Mouse (Mus musculus) E14TG2a.4 (cell line): ENCODE measurements at regions not wholly inside any gene's neighbourhood (a gene's known extent, or its start where the extent isn't known, plus 50 kb on each side); places are given as distances from the start of the nearest gene placed in this dataset.
"Not testable (repeated sequence)": the region's sequence is repeated elsewhere in the genome, so short reads cannot be mapped to it uniquely, and the experiment has no call there.

ENCODE experiments used
- H3K27me3 ChIP-seq: 2 replicates; pipeline ENCODE4 v1.6.1; 2014; ENCODE audit warnings: low read length, control low read depth; ENCODE audit not compliant: insufficient read depth
- H3K36me3 ChIP-seq: 2 replicates; pipeline ENCODE4 v1.6.1; 2014; ENCODE audit warnings: low read length, control low read depth; ENCODE audit not compliant: insufficient read depth
- H3K4me1 ChIP-seq: replicated peaks from 2 replicates; pipeline ENCODE4 v1.6.1; 2014; ENCODE audit warnings: low read depth, low read length, control low read depth
- H3K4me3 ChIP-seq: replicated peaks from 2 replicates; pipeline ENCODE4 v1.5.1; 2014; ENCODE audit warnings: mild to moderate bottlenecking, low read length
- H3K9me3 ChIP-seq: 2 replicates; pipeline ENCODE4 v1.6.1; 2014; ENCODE audit warnings: low read length, control low read depth

GRCm38 (mm10) chr19:9606661-9607060 is 240.7 kb upstream of the Scgb2a2 start:
- not testable (repeated sequence) for H3K36me3 ChIP-seq, H3K27me3 ChIP-seq, H3K4me1 ChIP-seq
- H3K9me3 ChIP-seq: peaks cover 13% of the 10 kb centered on the region; the same call in 1 of the 2 replicates
- H3K4me3 ChIP-seq: peak overlapping the region; percentile 54; the same call in 1 of the 2 replicates

GRCm38 (mm10) chr19:9619644-9620043 is 227.7 kb upstream of the Scgb2a2 start:
- not testable (repeated sequence) for H3K9me3 ChIP-seq, H3K4me1 ChIP-seq, H3K4me3 ChIP-seq, H3K36me3 ChIP-seq, H3K27me3 ChIP-seq
